Mouse (Mus musculus): ENCODE results near the gene Dapk3.

DNA sequence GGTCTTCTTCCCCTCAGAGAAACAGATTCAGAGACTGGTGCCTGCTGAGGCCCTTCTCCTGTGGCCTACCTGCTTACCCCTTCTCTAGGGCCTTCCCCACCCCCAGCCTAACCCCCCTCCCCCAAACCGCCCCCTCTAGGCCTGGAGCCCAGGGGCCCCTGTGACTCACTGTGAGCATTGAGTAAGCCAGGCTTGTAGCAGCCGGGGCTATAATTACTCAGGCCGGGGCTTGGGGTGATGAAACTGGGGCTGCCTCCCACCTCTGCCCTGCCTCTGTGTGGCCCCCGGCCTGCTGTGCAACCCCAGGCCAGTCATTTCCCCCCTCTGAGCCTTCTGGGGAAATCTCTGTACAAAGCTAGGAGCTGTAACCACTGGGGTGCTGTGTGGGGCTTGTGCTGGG is 36.5 kb upstream of the Dapk3 start:
- TF ChIP-seq POLR2A (IDR thresholded peaks at IDR 0.05; ENCODE audit: low read depth, low read length) = no peak
- TF ChIP-seq CTCF (IDR thresholded peaks at IDR 0.05; ENCODE audit: borderline replicate concordance, insufficient read depth, low read length) = no peak
